Mouse (Mus musculus) adrenal gland, adult 18-20 months (tissue): ENCODE data around the gene Col2a1. TPM values are rescaled to one million over a fixed set of nuclear protein-coding genes. Genes with fewer than 3 reads are reported as not detected.

Experiments
- DNase-seq, 2 experiments: peaks; one replicate each; pipeline ENCODE4 v3.0.0; 2021 to 2022; ENCODE audit warnings: low spot score in 2 of 2
- total RNA-seq, 2 experiments: library from RNA; stranded (reverse); gene quantifications; 1 replicate in 1 of 2; 2 replicates in 1 of 2; pipeline ENCODE4 v1.2.3; 2021

Gene Col2a1
- total RNA-seq, 2 experiments from 2014 or later, result not detected

- no peak for DNase-seq
These were observed 77.5 kb downstream of the Col2a1 start for GRCm38 (mm10) chr15:97927018-97927417.

Other genes with a start within 250 kb of the Col2a1 start
- gene Rapgef3, start 236.7 kb downstream of the Col2a1 start, total RNA-seq, result 10 to 100 TPM; 13.2 to 25.2 TPM
- 100 to 1,000 TPM; 114 to 139 TPM for gene Slc48a1, start 226.2 kb downstream of the Col2a1 start, total RNA-seq
- 10 to 100 TPM; 29.7 to 55.2 TPM for gene Hdac7, start 160.2 kb downstream of the Col2a1 start, total RNA-seq
- gene Vdr, start 94.1 kb downstream of the Col2a1 start, total RNA-seq, result 10 to 100 TPM in 1 of 2 experiments, 1 to 10 TPM in 1; 6.3 to 21.2 TPM
- gene Tmem106c, start 40.5 kb downstream of the Col2a1 start, total RNA-seq, result 10 to 100 TPM; 58.7 to 65.1 TPM
- gene Pfkm, start 87.9 kb upstream of the Col2a1 start, total RNA-seq, result 10 to 100 TPM; 71.0 to 86.3 TPM
- 10 to 100 TPM; 16.3 to 16.9 TPM for gene Senp1, start 89.0 kb upstream of the Col2a1 start, total RNA-seq
- gene Asb8, start 160.9 kb upstream of the Col2a1 start, total RNA-seq, result 10 to 100 TPM; 38.1 to 41.2 TPM
- gene Ccdc184, start 162.5 kb upstream of the Col2a1 start, total RNA-seq, result 1 to 10 TPM in 1 of 2 experiments, under 1 TPM in 1; 0.83 to 1.1 TPM
- gene Olfr288, start 190.8 kb upstream of the Col2a1 start, total RNA-seq, result not detected
- gene Gm44579, start 216.3 kb upstream of the Col2a1 start, total RNA-seq, result not detected
- gene Olfr287, start 216.4 kb upstream of the Col2a1 start, total RNA-seq, result not detected
- not detected for gene Olfr286, start 229.8 kb upstream of the Col2a1 start, total RNA-seq